Mouse (Mus musculus): ENCODE results near the gene Pvrig. TPM values are rescaled to one million over a fixed set of nuclear protein-coding genes. Genes with fewer than 3 reads are reported as not detected.
"Not testable (repeated sequence)": the region's sequence is repeated elsewhere in the genome, so short reads cannot be mapped to it uniquely, and the experiment has no call there.

Pvrig gene
- not detected in 2 replicates for polyA plus RNA-seq (2012; ENCODE audit: insufficient read depth, low replicate concordance)

GRCm38 (mm10) chr5:138341661-138342060 lies at the start of gene Pvrig:
Pvrig (plus strand) TSS chr5:138341961.
- H3K4me3 ChIP-seq (replicated peaks): peak within 1 kb of the TSS; percentile 9
- TF ChIP-seq GATA1 (IDR thresholded peaks at IDR 0.05; ENCODE audit: borderline replicate concordance, low read length) (no peak), FLI1 (IDR thresholded peaks at IDR 0.05; ENCODE audit: low read length) (no peak)
- peaks cover 20% of the 10 kb centered on the region for H3K4me1 ChIP-seq
- H3K36me3 ChIP-seq (replicated peaks; ENCODE audit: low read length): peaks cover 23% of the 10 kb centered on the region
- H3K9me3 ChIP-seq: 0 out of 2 replicates have a peak, but pooled peaks cover 3% of the 10 kb centered on the region
- peaks cover 5% of the 10 kb centered on the region for H3K27me3 ChIP-seq (replicated peaks)

GRCm38 (mm10) chr5:138294158-138294557 lies 47.6 kb upstream of the Pvrig start:
- TF ChIP-seq FLI1 (IDR thresholded peaks at IDR 0.05; ENCODE audit: low read length) (no peak), GATA1 (IDR thresholded peaks at IDR 0.05; ENCODE audit: borderline replicate concordance, low read length) (no peak)
- Histone ChIP-seq H3K36me3 (replicated peaks; ENCODE audit: low read length) (no peaks in the 10 kb centered on the region), H3K27me3 (replicated peaks) (no peaks in the 10 kb centered on the region), H3K4me3 (replicated peaks) (no peak overlapping the region), H3K4me1 (no peaks in the 10 kb centered on the region), H3K9me3 (no peaks in the 10 kb centered on the region)

GRCm38 (mm10) chr5:138299613-138300012 lies 42.1 kb upstream of the Pvrig start:
- H3K4me1 ChIP-seq: peaks cover 11% of the 10 kb centered on the region
- no peak overlapping the region for H3K4me3 ChIP-seq (replicated peaks)
- H3K27me3 ChIP-seq (replicated peaks): no peaks in the 10 kb centered on the region
- no peak for TF ChIP-seq FLI1 (IDR thresholded peaks at IDR 0.05; ENCODE audit: low read length)
- no peak for TF ChIP-seq GATA1 (IDR thresholded peaks at IDR 0.05; ENCODE audit: borderline replicate concordance, low read length)
- H3K9me3 ChIP-seq: no peaks in the 10 kb centered on the region
- H3K36me3 ChIP-seq (replicated peaks; ENCODE audit: low read length): peaks cover 2% of the 10 kb centered on the region

- H3K27me3 ChIP-seq (replicated peaks): no peaks in the 10 kb centered on the region
- no peaks in the 10 kb centered on the region for H3K36me3 ChIP-seq (replicated peaks; ENCODE audit: low read length)
- H3K4me3 ChIP-seq (replicated peaks): no peak overlapping the region
- no peak for TF ChIP-seq FLI1 (IDR thresholded peaks at IDR 0.05; ENCODE audit: low read length)
- no peaks in the 10 kb centered on the region for H3K4me1 ChIP-seq
- H3K9me3 ChIP-seq: peaks cover 1% of the 10 kb centered on the region
These were observed 29.0 kb upstream of the Pvrig start for GRCm38 (mm10) chr5:138312795-138313194.

- H3K4me1 ChIP-seq: peaks cover 14% of the 10 kb centered on the region
These were observed 1.5 kb downstream of the Pvrig start for GRCm38 (mm10) chr5:138343216-138343615.

GRCm38 (mm10) chr5:138363208-138363607 lies 21.4 kb downstream of the Pvrig start:
- not testable (repeated sequence) for H3K27me3 ChIP-seq (replicated peaks); H3K4me3 ChIP-seq (replicated peaks); H3K9me3 ChIP-seq; H3K36me3 ChIP-seq (replicated peaks; ENCODE audit: low read length); H3K4me1 ChIP-seq

More at GRCm38 (mm10) chr5:138343216-138343615, 1.5 kb downstream of the Pvrig start:
- Histone ChIP-seq H3K36me3 (replicated peaks; ENCODE audit: low read length) (peaks cover 23% of the 10 kb centered on the region), H3K27me3 (replicated peaks) (peaks cover 5% of the 10 kb centered on the region), H3K4me3 (replicated peaks) (no peak overlapping the region), H3K9me3 (no peaks in the 10 kb centered on the region)
- TF ChIP-seq GATA1 (IDR thresholded peaks at IDR 0.05; ENCODE audit: borderline replicate concordance, low read length): no peak
- TF ChIP-seq FLI1 (IDR thresholded peaks at IDR 0.05; ENCODE audit: low read length): no peak

GRCm38 (mm10) chr5:138365347-138365746 lies 23.6 kb downstream of the Pvrig start:
- H3K4me1 ChIP-seq: not testable (repeated sequence)

More at GRCm38 (mm10) chr5:138365347-138365746, 23.6 kb downstream of the Pvrig start:
- H3K4me3 ChIP-seq (replicated peaks); H3K9me3 ChIP-seq; H3K36me3 ChIP-seq (replicated peaks; ENCODE audit: low read length); H3K27me3 ChIP-seq (replicated peaks): not testable (repeated sequence)

Other genes with a start within 250 kb of the Pvrig start
- gene Zscan21, start 225.1 kb upstream of the Pvrig start, polyA plus RNA-seq (2012; ENCODE audit: insufficient read depth, low replicate concordance): 0.86 TPM in 1 of 2 replicates, not detected in the other
- gene Zfp113, start 186.2 kb upstream of the Pvrig start, polyA plus RNA-seq (2012; ENCODE audit: insufficient read depth, low replicate concordance): 0.13 TPM in 1 of 2 replicates, not detected in the other
- gene Cops6, start 180.9 kb upstream of the Pvrig start, polyA plus RNA-seq (2012; ENCODE audit: insufficient read depth, low replicate concordance): 18.0 and 85.5 TPM in 2 replicates
- gene Ap4m1, start 170.0 kb upstream of the Pvrig start, polyA plus RNA-seq (2012; ENCODE audit: insufficient read depth, low replicate concordance): 5.5 and 7.4 TPM in 2 replicates
- 6.7 and 10.6 TPM in 2 replicates for gene Mcm7, start 169.5 kb upstream of the Pvrig start, polyA plus RNA-seq (2012; ENCODE audit: insufficient read depth, low replicate concordance)
- 21.9 and 50.3 TPM in 2 replicates for gene Taf6, start 154.5 kb upstream of the Pvrig start, polyA plus RNA-seq (2012; ENCODE audit: insufficient read depth, low replicate concordance)
- 1.8 and 2.1 TPM in 2 replicates for gene Cnpy4, start 154.5 kb upstream of the Pvrig start, polyA plus RNA-seq (2012; ENCODE audit: insufficient read depth, low replicate concordance)
- 3.8 TPM in 1 of 2 replicates, not detected in the other for gene Mblac1, start 147.6 kb upstream of the Pvrig start, polyA plus RNA-seq (2012; ENCODE audit: insufficient read depth, low replicate concordance)
- gene Nxpe5, start 116.1 kb upstream of the Pvrig start, polyA plus RNA-seq (2012; ENCODE audit: insufficient read depth, low replicate concordance): 0.40 TPM in 1 of 2 replicates, not detected in the other
- 61.6 and 131 TPM in 2 replicates for gene Lamtor4, start 86.5 kb upstream of the Pvrig start, polyA plus RNA-seq (2012; ENCODE audit: insufficient read depth, low replicate concordance)
- 49.9 and 62.5 TPM in 2 replicates for gene BC037034, start 77.9 kb upstream of the Pvrig start, polyA plus RNA-seq (2012; ENCODE audit: insufficient read depth, low replicate concordance)
- not detected in 2 replicates for gene Gal3st4, start 69.1 kb upstream of the Pvrig start, polyA plus RNA-seq (2012; ENCODE audit: insufficient read depth, low replicate concordance)
- gene Gm43720, start 62.0 kb upstream of the Pvrig start, polyA plus RNA-seq (2012; ENCODE audit: insufficient read depth, low replicate concordance): not detected in 2 replicates
- 2.6 and 3.1 TPM in 2 replicates for gene Gpc2, start 62.0 kb upstream of the Pvrig start, polyA plus RNA-seq (2012; ENCODE audit: insufficient read depth, low replicate concordance)
- gene Stag3, start 61.7 kb upstream of the Pvrig start, polyA plus RNA-seq (2012; ENCODE audit: insufficient read depth, low replicate concordance): 0.66 and 9.2 TPM in 2 replicates
- 0.27 TPM in 1 of 2 replicates, not detected in the other for gene Zfp157, start 99.5 kb downstream of the Pvrig start, polyA plus RNA-seq (2012; ENCODE audit: insufficient read depth, low replicate concordance)
- not detected in 2 replicates for gene 1700123K08Rik, start 222.8 kb downstream of the Pvrig start, polyA plus RNA-seq (2012; ENCODE audit: insufficient read depth, low replicate concordance)